Mouse (Mus musculus) induced T-regulatory cell, adult 2 months (primary cell): ENCODE results near the gene Tmem115.

Source experiments
- DNase-seq: peaks from one replicate; pipeline ENCODE4 v3.0.0-alpha.2; 2012; ENCODE audit warnings: low read depth

Tmem115 gene

DNA sequence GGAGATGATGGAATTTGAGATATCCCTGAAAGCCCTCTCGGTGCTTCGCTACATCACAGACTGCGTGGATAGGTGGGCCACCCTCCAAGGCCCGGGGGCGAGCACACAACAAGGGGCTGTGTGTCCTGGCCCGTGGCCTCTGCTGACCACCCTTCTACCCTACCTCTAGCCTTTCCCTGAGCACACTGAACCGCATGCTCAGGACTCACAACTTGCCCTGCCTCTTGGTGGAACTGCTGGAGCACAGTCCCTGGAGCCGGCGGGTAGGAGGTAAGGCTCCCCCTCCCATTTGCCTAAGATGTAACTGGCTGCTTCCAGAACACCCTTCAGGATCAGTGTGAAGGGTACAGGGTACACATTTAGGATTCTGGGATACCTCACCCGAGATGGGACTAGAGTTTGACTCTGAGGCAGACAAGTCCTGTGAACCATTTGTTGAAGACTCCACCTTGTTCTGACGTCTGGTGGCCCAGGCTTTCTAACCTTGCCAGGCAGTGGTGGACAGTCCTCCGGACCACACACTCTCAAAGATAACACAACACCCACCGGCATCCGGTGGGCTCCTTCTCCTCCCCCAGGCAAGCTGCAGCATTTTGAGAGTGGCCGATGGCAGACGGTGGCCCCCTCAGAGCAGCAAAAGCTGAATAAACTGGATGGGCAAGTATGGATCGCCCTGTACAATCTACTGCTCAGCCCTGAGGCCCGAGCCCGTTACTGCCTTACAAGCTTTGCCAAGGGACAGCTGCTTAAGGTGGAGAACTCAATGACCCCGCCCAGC lies 15.7 kb downstream of the Tmem115 start:
- no peak for DNase-seq

DNA sequence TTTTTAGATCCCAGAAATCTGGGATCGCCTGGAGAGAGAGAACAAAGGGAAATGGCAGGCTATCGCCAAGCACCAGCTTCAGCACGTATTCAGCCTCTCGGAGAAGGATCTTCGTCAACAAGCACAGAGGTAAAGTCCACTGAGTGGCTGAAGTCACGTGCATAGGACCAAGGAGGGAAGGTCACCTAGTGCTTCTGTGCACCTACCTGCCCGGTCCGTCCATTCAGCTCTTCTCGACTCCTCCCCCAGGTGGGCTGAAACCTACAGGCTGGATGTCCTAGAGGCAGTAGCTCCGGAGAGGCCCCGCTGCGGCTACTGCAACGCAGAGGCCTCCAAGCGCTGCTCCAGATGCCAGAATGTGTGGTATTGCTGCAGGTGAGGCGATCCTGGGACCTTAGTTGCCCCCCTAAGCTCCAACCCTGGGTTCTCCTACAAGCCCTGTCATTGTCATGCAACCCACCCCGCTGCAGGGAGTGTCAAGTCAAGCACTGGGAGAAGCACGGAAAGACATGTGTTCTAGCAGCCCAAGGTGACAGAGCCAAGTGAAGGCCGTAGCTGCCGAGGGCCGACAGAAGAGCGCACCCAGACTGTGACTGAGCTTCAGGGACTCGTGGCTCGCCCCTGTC lies 16.9 kb downstream of the Tmem115 start:
- no peak for DNase-seq

DNA sequence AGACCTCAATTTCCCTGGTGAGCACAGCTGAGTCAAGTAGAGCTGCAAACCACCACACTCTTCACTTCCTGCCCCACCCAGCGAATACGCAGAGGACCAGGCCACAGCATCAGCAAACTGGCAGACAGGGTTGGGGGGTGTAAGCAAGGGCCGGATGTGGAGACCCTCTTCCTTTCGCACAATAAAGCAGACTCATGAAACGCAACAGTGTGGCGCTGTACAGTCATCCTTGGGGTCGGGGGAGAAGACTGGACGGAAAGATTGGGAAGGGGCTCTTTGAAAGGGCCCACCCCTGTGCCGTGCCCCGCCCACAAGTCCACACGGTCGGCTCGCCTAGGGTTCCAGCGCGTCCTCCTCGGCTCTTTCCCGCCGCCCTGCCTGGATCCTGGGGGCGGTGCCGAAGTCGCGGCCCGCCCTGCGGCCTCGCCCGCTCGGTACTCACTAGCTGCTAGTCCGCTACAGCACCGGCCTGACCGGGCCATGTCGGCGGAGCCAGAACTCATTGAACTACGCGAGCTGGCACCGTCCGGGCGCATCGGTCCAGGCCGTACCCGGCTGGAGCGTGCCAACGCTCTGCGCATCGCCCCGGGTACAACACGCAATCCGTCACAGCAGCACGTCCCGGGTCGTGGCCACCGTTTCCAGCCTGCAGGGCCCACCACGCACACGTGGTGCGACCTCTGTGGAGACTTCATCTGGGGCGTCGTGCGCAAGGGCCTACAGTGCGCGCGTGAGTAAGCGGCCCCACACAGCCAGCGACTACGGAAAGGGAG lies 17.6 kb downstream of the Tmem115 start, which contains the start of gene Rassf1:
Gene Rassf1 (plus strand): TSS at position 439 of the 773 bp plus-strand sequence.
- peak; percentile 93 for DNase-seq

DNA sequence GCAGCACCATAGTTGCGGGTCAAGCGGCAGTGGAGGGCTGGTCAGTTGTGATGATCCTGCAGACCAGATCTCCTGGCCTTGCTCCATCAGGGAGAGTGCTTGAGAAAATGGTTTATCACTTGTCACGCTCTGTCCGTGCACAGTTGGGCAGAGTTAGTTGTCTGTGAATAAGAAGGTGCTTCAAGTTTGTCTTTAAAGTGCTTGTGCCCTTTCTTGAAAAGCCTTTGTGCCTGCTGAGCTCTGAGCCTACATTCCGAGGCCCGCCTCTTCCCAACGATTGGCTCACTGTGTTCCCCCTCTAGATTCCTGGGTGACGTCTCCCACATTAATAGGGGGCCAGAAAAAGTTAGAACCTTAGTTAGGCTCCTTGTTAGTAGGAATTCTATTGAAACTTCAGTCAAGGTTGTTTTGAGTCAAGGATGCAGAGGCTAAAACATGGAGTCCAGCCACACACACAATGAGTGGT lies 18.2 kb downstream of the Tmem115 start:
- DNase-seq = no peak

DNA sequence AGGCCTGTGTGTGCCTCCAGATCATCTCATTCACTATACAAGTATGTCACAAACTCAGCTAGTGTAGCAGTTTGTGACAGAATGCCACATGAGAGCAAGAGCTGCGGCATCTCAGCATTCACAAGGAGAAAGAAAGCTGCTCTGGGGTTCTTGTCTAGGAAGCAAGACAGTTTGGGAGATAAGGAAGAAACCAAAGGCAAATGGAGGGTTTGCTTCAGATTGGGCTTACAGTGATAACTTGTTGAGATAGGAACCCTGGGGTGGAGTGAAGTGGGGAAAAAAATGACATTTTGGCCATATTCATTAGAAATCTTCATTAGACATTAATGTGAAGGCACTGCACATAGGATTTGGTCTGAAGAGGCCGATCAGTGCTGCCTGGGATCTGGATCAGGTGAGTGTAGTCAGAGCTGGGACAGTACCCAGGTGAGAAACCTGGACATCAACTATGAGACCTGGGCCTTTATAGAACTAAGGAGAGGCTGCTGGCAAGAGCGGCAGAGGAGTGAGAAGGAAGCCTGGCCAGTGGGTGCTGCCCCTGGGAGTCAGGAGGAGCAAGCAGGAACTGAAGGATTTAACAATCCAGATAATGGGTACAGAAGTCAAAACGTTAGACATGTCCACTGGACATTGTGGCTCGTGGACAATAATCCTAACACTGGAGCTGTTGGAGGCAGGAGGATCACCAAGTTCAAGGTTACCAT lies 19.1 kb downstream of the Tmem115 start:
- DNase-seq = peak; percentile 38

DNA sequence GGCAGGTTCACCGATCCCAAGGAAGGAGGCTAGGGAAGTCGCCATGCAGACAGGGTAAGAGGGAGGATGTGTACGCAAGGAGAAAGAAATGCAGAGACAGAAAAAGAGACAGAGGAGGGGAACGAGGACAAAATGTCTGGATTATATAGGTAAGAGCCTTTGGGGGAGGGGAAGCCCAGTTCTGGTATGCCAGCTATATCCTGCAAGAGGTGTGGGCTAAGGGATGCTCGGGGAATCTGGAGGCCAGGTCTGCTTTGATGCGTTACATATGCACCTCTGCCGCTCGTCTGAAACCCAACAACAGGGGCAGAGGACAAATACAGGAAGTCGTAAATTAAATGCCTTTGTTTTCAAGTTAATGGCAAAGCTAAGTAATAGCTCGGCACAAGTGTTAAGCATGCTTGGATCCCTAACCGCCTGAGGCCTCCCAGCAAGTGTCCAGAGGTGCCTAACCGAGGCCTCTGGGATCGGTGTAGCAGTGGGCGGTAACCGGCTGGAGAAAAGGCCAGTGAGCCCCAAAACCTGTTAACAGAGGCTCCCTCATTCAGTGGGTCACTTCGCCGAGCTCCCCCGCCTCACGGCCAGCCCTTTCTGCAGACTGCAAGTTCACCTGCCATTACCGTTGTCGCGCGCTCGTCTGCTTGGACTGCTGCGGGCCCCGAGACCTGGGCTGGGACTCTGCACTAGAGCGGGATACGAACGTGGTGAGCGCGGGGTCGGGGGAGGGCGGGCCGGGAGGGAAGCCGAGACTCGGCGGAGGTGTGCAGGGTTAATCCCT lies 20.0 kb downstream of the Tmem115 start:
- DNase-seq = peak; percentile 65

DNA sequence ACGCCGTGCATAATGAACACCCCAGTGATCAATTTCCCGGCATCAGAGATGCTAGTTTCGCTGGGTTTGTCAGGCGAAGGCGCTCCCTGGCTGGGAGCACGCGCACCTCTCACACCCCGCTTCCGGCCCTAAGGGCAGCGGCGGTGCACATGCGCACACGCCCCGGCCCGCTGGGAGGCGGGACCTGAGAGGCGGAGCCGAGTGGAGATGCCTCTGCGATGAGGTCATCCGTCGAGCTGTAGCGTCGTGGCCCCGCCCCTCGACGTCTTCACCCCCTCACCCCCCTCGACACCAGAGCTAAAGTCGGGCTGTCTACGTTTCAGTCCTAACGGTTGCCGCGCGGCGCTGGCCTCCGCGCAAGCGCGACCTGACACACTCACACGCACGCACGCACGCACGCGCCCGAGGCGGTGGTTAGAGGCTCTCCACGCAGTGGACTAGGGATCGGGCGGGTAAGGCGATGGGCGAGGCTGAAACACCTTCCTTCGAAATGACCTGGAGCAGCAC lies 20.6 kb downstream of the Tmem115 start:
- DNase-seq = peak; percentile 99

DNA sequence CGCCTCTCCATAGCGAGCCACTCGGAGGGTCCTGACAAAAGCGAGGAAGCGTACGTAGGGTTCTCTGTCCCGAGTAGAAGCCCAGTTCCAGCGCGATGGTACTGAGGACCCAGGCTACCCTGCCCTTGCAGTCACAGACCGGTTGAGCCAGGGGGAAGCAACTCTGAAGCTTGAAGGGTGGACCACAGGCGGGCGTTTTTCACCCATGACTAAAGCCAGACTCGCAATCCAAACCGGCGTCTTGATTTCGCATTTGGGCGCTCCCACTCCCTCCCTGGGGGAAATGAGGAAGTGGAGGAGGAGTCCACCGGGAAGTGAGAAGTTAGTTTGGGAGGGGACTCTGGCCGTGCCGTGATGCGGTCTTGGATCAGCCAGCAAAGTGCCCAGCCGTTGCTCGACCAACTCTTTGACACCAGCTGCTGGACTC lies 21.3 kb downstream of the Tmem115 start:
- DNase-seq = no peak

DNA sequence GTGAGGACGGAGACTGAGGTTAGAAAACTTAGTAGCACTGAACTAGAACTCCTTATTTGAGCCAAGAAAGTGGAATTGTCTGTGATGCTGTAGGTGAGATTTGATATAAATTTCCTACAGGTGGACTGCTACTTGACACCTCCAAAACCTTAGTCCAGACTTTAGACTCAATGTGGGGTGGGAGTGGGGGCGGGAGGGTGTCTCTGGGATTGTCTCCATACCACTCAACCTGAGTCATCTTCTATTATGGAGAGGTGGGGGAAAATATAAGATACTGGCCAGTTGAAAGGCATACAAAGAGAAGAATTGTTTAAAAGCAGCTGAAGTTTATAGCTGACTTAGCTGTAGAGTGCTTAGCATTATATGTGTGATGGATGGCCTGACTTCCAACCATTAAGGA lies 22.0 kb downstream of the Tmem115 start:
- no peak for DNase-seq

- peak; percentile 35 for DNase-seq
These were observed 22.6 kb downstream of the Tmem115 start for GRCm38 (mm10) chr9:107556346-107556745.

DNA sequence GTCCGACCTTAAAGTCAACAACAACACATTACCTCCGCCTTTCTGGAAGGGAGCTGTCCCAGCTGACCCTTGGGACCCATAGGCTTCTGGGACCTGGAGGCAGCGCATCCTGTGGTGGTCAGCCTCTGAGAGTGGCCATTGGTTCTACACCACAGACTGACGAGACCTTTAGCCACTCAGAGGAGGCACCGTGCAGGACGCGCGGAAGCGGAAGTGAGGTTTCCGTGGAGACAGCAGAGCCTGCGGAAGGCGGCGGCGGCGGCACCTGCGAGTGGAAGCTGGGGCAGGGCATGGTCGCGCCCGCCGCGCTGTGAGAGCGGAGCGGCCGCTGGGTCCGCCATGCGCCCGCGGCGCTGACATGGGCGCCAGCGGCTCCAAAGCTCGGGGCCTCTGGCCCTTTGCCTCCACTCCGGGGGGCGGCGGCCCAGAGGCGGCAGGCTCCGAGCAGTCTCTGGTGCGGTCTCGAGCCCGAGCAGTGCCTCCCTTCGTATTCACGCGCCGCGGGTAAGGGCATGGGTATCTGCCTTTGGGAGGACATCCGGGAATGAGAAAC lies 29.4 kb downstream of the Tmem115 start, which contains the start of gene Tusc2:
Gene Tusc2 (plus strand): TSS at position 227 of the 553 bp plus-strand sequence.
- DNase-seq = peak; percentile 96

- DNase-seq = peak; percentile 56
These were observed 31.8 kb downstream of the Tmem115 start for GRCm38 (mm10) chr9:107565556-107565955.

DNA sequence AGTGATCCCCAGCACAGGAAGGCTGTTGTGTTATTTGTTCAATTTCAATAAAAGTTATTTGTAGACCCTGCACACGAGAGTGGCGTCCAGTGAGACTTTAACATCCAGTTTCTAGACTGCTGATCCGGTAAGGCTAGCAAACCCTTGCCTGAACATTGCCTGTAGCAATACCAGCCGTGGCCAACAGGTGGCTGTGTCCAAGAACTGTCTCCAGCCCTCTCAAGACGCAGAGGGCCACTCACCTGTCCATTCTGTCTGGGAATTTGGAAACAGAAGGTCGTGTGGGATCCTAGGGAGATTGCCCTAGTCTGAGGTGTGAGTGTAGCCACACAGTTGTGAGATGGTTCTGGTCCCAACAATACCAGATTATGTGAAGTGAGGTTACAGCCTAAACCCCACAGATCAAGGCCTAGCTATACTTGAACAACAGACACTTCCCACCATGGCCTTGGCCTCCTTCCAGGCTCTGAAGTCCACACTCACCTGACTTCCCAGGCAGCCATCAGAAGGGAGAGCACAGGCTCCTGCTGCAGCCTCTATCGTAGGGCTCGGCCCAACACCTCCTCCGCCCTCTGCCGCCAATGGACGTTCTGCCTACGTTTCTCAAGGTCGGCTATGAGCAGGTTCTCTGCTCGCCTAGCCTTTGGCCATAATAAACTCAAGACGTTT lies 32.4 kb downstream of the Tmem115 start:
- DNase-seq = peak; percentile 89

DNA sequence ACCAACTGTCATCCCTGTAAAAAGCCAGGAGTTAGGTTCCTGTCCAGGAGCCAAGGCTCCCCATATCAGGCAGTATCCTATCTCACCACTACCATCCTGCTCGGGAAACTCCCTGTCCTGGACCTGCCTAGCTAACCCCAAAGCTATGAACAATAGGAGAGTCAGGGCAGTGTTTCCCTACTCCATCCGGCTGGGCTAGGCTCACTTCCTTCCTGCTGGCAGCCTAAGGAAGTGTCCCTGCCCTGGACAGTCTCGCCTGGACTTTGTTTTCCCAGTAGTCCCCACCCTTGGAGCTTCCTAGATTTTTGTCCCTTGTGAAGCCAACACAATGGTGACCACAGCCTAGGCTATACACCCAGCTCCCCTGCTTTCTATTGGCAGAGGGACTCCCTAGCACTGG lies 33.1 kb downstream of the Tmem115 start:
- no peak for DNase-seq

GRCm38 (mm10) chr9:107567702-107568319 lies 34.1 kb downstream of the Tmem115 start, which contains the start of gene Hyal2:
Gene Hyal2, plus strand, starts transcription at chr9:107567945.
- no peak for DNase-seq

- peak; percentile 93 for DNase-seq
These were observed 34.9 kb downstream of the Tmem115 start for GRCm38 (mm10) chr9:107568331-107569261.

DNA sequence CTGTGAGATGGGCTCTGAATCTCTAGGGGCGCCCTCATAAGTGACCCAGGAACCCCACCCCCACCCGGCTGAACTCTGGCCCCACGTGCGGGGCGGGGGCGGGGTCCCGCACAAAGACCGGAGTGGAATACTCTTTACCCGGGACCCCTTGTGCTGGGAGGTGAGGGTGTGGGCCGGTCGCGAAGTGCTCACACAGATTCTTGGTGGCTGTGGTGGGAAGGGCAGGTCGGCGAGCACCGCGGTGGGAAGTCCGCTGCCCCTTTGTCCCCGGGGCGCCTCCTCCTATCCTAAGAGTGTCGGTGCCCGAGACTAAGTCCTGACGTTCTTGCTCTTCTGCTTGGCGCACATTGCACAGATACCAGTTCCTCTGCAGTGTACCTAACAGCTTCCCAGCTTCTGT lies 35.5 kb downstream of the Tmem115 start:
- no peak for DNase-seq

GRCm38 (mm10) chr9:107570016-107570415 lies 36.3 kb downstream of the Tmem115 start:
- no peak for DNase-seq
